Mouse (Mus musculus): Measurements from ENCODE around the gene Ube2j1. TPM values are rescaled to one million over a fixed set of nuclear protein-coding genes. Genes with fewer than 3 reads are reported as not detected.
"Not testable (repeated sequence)": the region's sequence is repeated elsewhere in the genome, so short reads cannot be mapped to it uniquely, and the experiment has no call there.

Gene Ube2j1
- total RNA-seq (2021), result 100 to 1,000 TPM in 1 of 2 experiments, 10 to 100 TPM in 1; 89.4 to 109 TPM
- long read RNA-seq, transcript Ube2j1-202 (8 exons, 3,530 nt), result major isoform, 14 of 77 reads
- long read RNA-seq, partial matches to known transcripts, result 40 of 77 reads
- long read RNA-seq, other reads (novel, unspliced or antisense), result 23 of 77 reads

DNA sequence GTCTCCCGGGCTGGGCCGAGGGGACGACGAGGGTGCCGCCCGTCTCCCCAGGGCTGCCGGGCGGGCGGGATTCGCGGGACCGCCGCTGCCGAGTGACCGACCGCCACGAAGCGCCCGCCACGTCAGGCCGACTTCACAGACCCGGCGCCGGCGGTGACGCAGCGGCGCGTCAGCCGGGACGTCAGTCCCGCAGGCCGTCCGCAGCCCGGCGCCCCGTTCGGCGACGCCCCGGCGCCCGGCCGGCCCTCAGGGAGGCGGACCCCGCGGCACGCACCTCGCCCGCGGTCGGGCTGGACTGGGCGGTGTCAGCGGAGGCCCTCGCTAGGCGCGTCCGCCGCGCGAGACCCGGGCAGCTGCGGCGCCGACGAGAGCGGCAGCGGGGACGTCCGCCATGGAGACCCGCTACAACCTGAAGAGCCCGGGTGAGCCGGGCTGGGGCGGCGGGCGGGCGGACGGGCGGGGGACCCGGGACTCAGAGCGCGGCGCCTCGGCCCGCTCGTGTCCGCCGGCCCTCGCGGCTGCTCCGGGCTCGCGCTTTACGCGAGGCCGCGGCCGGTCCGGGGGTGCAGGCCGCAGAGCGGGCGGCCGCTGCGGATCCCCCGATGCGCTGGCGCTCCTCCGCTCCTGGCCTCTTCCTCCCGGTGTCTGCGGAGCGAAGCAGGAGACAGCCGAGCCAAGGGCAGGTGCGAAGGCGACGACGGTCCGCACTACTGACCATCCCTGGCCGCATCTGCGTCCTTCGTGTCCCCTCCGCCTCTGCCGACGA lies at the start of gene Ube2j1:
Gene Ube2j1, plus strand, starts transcription at position 222 of the 766 bp plus-strand sequence.
- DNase-seq (ENCODE audit: low spot score in 2 of 2), result peak; percentile 82 to 91

DNA sequence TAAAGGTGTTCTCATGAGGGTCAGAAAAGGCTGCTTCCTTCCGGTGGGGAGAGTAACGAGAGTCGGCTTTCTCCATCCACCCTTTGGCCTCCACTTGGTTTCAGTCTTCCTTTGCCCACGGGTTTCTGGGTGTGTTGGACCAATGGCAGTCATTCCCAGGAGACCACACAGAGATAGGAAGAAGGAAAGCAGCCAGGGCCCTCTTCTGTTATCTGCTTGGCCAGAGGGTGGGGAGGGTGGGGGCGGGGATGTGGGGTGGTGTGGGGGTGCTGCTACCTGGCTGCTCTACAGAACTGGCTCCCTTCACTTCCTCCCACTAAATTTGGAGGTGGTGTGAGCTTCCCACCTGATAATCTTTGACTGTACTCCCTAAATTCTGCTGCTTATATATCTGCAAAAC lies 49.6 kb upstream of the Ube2j1 start:
- DNase-seq (ENCODE audit: low spot score in 2 of 2), result no peak

DNA sequence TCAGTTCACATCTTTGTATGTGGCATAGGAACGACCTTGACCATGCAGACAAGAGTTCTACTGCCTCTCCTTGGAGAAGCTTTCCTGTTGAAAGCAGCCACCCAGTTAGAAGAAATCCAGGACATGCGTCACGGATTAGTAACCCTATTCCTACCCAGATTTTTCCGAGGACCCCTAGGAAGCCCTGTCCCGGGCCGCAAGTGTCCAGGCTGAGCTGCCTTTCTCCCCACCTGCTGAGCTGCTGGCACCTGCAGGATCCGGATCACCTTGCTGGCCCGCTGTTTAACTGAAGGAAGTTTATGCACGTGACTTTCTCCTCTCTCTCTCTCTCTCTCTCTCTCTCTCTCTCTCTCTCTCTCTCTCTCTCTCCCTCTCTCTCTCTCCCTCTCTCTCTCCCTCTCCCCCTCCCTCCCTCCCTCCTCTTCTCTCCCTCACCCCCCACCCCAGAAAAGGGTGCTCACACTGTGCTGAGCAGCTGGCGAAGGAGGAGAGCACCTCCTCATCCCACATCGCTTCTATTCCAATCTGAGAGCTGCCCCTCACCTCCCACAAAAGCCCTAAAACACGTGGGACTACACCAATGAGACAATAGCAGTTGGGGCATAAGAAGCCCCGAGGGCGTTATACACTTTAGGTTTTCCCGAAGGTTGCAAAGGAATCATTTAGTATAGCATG lies 49.0 kb upstream of the Ube2j1 start:
- DNase-seq (ENCODE audit: low spot score in 2 of 2), result peak; percentile 24 to 27

DNA sequence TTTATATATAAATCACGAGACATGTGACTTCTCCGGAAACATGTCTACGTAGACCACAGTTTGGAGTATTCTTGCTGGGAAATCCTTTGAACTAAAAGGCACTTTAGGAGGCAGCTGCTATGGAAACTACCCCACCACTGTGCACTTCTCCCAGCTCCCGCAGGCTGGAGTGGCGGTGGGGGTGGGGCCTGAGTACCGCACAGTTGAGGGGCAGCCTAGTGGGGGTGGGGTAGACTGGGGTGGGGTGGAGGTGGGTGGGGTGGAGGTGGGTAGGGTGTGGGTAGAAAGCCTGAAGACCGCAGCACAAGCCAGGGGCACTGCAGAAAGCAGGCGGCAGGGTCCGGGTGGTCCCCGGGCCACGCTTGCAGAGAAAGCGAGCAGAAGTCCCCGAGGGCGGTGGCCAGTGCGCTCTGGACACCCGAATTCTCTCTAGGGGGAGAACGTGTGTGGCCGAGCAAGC lies 48.5 kb upstream of the Ube2j1 start, which contains the start of gene Rragd:
Gene Rragd, plus strand, starts transcription at position 322 of the 460 bp plus-strand sequence.
- no peak for DNase-seq (ENCODE audit: low spot score in 2 of 2)

DNA sequence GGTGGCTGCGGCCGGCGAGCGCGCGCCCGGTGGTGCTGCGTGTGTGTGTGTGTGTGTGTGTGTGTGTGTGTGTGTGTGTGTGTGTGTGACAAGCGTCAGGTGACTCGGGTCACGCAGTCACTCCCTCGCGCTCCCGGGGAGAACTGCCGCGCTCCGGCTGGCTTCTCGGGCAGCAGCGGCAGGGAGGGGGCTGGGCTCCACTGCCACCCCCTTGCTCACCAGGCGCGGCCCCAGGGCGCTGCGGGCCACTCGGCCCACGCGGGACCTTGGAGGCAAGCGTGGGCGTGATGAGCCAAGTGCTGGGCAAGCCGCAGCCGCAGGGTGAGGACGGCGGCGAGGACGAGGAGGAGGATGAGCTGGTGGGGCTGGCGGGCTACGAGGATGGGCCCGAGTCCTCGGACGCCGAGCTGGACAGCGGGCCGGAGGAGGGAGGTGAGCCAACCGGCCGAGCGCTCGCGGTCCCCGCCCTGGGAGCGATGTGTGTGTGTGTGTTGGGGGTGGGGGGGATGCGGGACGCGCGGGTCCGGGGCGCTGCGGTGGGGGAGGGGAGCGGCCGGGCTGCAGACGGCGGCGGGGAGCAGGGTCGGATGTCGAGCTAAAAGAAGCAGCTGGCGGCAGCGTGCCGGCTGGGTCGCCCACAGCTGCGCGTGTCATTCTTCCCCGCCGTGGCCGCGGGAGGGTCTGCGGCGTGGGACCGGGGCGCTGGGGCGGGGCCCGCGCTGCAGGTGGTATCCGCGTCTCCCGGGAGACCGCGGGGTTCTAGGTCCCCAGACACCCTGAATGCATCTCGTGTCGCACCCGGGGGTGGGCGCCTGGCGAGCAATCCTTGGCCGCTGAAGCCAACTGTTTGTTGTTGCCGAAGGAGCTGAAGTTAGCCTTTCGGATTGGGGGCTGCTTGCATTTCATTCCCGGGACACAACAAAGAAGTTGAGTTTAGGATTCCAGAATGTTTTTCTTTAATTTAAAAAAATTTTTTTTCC lies 47.8 kb upstream of the Ube2j1 start:
- peak; percentile 71 to 79 for DNase-seq (ENCODE audit: low spot score in 2 of 2)

DNA sequence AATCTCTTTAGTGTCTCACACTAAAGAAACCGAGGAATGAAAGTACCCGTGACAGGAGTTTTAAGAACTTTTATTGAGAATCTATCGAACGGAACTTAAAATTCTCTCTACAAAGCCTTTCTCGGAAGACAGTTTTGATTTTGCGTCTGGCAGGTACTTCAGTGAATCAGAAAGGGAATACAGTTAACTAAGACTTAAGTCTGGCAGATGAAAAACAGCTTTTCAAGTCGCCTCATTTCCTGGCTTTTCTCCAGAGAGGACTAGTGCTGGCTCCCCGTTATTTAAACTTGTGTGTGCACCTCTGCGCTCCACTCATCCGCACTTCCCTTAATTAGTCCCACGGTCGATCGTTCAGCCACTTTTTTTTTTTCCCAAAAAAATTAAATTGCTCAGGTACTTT lies 47.0 kb upstream of the Ube2j1 start:
- DNase-seq (ENCODE audit: low spot score in 2 of 2), result no peak

DNA sequence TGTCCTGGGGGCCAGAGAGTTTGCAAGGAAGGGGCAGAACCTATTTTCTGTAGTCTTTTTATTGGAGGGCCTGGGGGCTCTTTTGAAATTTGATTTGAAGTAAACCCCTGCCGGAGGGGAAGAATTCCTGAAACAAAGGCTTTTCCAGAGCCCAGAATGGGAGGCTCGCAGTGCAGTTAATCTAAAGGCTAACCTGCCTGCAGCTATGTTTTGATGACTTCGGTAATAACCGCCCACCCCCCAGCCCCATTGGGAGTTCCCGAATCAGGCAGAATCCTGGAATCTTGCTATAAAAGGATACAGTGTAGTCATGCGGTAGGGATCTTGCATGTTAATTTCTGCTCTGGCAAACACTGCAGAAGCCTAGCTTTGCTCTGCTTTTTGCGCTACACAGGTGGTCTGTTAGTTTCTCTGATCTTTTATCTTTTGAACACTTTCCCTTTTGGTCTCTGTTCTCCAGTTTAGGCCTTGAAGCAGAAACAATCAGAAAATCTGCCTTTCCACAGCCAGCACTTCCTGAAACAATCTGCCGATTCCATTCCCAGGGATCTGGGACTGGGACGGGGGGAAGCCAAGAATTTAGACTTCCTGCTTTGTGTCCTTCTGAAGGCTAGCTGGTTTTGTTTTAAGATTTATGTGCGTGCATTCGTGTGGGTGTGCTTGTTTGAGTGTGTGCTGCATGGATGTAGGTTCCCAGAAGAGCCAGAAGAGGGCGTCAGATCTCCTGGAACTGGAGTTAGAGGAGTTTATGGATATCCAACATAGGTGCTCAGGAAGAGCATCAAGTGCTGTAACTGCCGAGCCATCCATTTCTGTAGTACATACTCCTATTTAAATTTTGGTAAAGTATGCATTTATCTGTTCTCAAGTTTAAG lies 46.2 kb upstream of the Ube2j1 start:
- DNase-seq (ENCODE audit: low spot score in 2 of 2), result peak; percentile 13 to 30

DNA sequence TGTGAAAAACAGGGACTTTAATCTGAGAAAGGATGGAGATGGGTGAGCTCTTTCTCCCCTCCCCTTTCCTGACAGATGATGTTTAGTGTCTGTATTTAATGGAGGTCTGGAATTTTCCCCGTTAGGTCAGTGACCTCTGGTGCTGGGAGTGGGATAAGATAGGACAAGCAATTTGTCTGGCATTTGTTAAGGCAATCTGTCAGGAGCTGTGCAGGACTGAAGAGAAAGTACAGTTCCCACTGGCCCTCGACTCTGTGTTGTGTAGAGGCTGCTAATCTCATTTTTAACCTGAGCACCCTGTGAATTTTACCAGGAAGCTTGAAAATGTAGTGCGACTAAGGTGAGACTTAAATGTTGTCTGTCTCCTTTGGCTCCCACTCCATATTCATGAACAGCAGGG lies 45.5 kb upstream of the Ube2j1 start:
- DNase-seq (ENCODE audit: low spot score in 2 of 2), result no peak

DNA sequence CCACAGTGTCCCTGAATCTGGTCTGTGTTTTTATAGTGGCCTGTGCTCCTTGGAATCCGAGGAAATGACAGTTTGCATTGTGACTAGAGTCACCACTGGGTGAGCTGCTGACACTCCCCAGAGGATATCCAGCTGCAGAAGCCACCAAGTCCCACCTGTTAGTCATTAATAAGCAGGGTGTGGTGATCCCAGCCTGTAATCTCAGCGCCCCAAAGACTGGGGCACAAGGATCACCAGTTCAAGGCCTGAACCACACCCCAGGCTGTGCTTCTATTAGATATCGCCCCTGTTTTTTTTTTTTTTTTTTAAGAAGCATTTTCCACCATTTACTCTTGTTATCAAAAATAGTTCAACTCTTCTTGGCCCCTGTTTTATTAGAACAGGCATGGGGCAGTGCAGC lies 44.2 kb upstream of the Ube2j1 start:
- no peak for DNase-seq (ENCODE audit: low spot score in 2 of 2)

DNA sequence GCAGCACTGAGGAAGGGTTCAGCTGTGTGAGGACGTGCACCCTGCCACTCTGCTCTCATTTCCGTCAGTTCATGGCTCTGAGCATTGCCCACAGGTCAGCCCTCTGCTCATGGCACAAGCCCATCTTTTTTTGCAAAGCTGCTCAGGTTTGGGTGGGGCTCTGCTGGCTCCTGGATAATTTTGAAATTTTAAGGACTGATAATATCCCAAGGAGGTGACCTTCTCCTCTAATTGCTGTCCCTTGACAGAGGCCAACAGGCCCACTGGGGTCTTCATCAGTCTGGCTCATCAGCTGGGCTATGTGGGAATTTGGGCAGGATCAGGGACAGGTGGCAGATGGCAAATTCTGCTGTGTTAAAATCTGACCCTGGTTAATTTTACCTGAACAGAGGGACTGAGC lies 41.9 kb upstream of the Ube2j1 start:
- no peak for DNase-seq (ENCODE audit: low spot score in 2 of 2)

DNA sequence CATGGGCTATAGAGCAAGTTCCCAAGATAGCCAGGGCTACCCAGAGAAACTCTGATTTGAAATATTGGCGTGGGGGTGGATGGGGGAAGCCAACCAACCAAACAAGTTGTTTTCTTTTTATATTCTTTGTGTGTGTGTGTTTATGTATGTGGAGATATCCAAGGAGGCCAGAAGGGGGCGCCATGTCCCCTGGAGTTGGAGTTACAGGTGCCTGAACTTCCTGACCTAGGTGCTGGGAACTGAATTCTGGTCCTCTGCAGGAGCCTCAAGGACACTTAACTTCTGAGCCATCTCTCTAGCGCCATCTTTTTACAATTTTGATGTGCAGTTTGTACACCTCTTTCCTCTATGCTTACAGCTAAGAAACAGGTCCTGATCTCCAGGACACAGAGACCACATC lies 37.0 kb upstream of the Ube2j1 start:
- DNase-seq (ENCODE audit: low spot score in 2 of 2), result no peak

DNA sequence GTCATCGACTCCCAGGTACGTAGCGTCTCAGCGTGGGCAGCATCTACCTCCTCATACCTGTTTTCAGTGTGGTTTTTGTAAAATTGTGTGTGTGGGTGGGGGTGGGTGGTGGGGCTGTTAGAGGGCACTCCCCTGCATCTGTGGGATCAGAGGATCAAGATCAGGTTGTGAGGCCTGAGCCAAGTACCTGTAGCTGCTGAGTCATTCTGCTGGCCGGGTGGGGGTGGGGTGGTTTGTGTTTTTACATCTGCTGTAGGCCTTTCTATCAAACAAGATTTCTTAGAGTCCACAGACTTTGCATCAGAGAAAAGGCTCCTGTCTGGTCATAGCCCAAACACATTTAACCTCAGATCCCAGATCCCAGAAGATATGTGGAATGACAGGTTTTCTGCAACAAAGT lies 35.1 kb upstream of the Ube2j1 start:
- no peak for DNase-seq (ENCODE audit: low spot score in 2 of 2)

DNA sequence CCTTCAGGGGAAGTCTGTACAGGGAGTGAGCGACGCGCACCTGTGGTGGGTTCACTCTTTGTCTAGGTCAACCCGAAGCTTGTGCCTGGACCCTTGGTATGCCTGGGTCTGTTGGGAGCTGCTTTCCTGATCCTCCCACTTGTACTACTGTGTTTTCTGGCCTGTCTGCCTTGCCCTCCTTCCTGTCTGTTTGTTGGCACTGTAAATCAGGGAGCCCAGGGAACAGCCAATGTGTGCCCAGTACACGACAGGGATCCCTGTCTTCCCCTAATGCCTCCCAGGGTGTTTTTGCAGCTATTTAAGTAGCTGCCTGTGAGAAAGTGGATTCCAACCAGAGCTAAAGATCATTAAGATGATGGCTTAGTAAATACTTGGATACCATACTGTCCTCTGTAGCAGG lies 33.6 kb upstream of the Ube2j1 start:
- no peak for DNase-seq (ENCODE audit: low spot score in 2 of 2)

DNA sequence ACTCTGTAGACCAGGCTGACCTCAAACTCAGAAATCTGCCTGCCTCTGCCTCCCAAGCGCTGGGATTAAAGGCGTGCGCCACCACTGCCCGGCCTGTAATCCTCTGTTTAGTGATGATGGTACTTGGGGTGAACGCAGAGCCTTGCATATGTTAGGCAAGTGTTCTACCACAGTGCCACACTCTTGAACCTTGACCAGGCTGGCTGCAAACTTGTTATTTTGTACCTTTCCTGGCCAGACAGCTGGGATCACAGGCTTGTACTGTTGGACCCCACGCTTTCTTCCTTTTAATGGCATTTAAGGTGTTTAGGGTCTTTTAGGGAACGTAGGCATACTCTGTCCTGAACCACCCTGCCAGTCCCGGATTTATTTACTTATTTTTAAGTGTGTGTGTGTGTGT lies 32.2 kb upstream of the Ube2j1 start:
- DNase-seq (ENCODE audit: low spot score in 2 of 2), result no peak

DNA sequence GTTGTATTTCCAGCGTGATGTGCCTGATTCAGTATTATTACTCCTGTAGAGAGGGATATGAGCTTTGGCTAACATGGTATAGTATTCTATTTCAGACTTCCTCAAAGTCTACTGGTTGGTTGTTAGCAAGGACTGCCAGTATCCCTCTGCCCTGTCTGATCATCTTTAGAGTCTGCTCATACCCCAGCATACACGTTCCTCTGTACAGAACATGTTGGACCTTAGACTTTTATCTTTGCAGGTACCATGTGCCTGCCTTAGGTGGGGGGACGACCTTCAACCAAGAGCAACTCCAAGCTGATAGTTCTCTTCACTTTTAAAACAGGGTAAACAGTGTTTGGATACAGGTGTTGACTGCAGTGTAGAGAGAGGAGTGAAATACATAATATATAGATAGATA lies 29.1 kb upstream of the Ube2j1 start:
- no peak for DNase-seq (ENCODE audit: low spot score in 2 of 2)

DNA sequence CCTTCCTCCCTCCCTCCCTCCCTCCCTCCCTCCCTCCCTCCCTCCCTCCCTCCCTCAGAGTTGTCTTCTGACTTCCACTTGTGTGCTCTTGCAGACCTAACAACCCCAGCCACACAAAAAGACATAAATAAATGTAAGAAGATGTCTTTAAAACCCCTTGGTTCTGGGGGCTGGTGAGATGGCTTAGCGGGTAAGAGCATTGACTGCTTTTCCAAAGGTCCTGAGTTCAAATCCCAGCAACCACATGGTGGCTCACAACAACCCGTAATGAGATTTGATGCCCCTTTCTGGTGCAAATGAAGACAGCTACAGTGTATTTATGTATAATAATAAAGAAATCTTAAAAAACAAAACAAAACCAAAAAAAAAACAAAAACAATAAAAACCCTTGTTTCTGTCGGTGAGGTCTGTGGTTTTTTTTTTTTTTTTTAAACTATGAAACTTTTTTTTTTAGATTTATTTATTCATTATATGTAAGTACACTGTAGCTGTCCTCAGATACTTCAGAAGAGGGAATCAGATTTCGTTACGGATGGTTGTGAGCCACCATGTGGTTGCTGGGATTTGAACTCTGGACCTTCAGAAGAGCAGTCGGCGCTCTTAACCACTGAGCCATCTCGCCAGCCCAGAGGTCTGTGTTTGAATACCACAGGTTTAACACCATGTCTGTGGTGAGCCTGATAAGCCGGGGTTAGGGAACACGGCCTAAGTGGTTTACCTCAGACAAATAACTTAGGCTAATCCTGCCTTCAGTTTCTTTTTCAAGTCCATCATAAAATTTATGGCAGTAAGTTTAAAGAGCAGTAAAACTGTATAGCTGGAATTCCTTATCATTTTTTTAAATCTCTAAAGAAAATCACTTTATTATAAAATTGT lies 25.4 kb upstream of the Ube2j1 start:
- DNase-seq (ENCODE audit: low spot score in 2 of 2), result not testable (repeated sequence)

DNA sequence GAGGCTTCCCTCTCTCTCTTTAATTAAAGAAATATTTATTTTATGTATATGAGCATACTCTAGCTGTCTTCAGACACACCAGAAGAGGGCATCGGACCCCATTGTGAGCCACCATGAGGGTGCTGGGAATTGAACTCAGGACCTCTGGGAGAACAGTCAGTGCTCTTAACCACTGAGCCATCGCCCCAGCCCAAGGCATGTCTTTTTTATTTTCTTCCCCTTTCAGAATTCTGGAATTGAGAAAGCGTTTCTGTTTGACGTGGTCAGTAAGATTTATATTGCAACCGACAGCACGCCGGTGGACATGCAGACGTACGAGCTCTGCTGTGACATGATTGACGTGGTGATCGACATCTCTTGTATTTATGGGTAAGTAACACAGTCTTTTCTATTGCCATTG lies 24.4 kb upstream of the Ube2j1 start:
- no peak for DNase-seq (ENCODE audit: low spot score in 2 of 2)

DNA sequence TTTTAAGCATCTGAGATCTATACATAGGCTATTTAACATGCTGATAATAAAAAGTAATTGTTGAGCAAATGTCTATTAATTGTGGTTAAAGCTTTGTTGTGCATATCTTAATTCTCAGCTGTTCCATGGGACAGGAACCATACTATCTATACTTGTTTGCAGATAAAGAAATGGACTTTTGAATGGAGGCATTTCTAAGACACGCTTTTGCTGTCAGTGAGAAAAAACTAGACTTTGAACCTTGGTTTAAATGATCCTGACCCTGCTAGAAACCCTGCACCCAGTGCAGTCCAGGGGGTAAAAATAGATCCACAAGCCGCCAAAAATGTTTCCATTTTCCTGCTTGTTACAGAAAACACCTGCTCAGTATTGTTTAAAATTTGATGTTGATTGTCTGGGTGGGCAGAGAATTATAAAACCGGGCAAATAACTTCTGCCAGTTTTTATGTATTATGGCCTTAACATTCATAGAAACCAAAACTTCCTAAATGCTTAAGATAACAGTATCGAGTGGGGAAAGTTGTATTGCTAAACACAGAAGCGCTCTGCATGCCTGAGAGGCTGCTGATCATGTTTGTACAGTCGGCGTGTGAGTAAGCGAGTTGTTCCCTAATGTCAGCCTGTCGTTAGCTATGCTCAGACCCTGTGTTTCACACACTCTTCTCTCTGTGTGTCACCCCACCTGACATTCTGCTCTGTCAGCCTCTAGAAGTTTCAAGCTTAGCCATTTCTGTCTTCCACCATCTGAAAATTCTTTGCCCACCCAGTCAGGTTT lies 23.6 kb upstream of the Ube2j1 start:
- no peak for DNase-seq (ENCODE audit: low spot score in 2 of 2)
